Mouse (Mus musculus): ENCODE data around the gene Hoxa9.

- TF ChIP-seq CTCF (IDR thresholded peaks at IDR 0.05; ENCODE audit: insufficient read depth, low read length) (no peak), POLR2A (IDR thresholded peaks at IDR 0.05; ENCODE audit: borderline replicate concordance, extremely low read depth, low read depth, low read length) (no peak)
Measured at GRCm38 (mm10) chr6:52231885-52232567, 1.1 kb upstream of the Hoxa9 start.

All from lung, adult 2 months (tissue).